Mouse (Mus musculus): ENCODE measurements at regions not wholly inside any gene's neighbourhood (a gene's known extent, or its start where the extent isn't known, plus 50 kb on each side); places are given as distances from the start of the nearest gene placed in this dataset.

GRCm38 (mm10) chr3:57100515-57100914 is 201.3 kb downstream of the Tm4sf1 start:
- Histone ChIP-seq H3K9me3 (ENCODE audit: low read depth, low read length) (no peaks in the 10 kb centered on the region), H3K27me3 (ENCODE audit: insufficient read depth, low read length) (no peaks in the 10 kb centered on the region), H3K4me3 (ENCODE audit: low read depth, low read length) (no peak overlapping the region), H3K4me2 (no peak overlapping the region), H3K9ac (no peak overlapping the region), H3K27ac (ENCODE audit: low read depth) (no peak overlapping the region), H3K36me3 (ENCODE audit: insufficient read depth) (no peaks in the 10 kb centered on the region), H3K4me1 (ENCODE audit: insufficient read depth) (no peaks in the 10 kb centered on the region)
- TF ChIP-seq CTCF (IDR thresholded peaks at IDR 0.05; ENCODE audit: low read depth): no peak
- DNase-seq: no peak
- WGBS: 88% methylated on average over 1 of the region's 1 CpGs
- ATAC-seq (ENCODE audit: insufficient read depth): no peak

- no peaks in the 10 kb centered on the region for H3K4me1 ChIP-seq (ENCODE audit: insufficient read depth)
- no peaks in the 10 kb centered on the region for H3K27me3 ChIP-seq (ENCODE audit: insufficient read depth, low read length)
- no peaks in the 10 kb centered on the region for H3K36me3 ChIP-seq (ENCODE audit: insufficient read depth)
- no peak overlapping the region for H3K9ac ChIP-seq
- no peak for TF ChIP-seq CTCF (IDR thresholded peaks at IDR 0.05; ENCODE audit: low read depth)
- no peak for ATAC-seq (ENCODE audit: insufficient read depth)
- DNase-seq: peak; percentile 28
- no peaks in the 10 kb centered on the region for H3K9me3 ChIP-seq (ENCODE audit: low read depth, low read length)
- H3K4me3 ChIP-seq (ENCODE audit: low read depth, low read length): no peak overlapping the region
- no peak overlapping the region for H3K27ac ChIP-seq (ENCODE audit: low read depth)
- 45% methylated on average over 3 of the region's 3 CpGs for WGBS
- H3K4me2 ChIP-seq: no peak overlapping the region
These were observed 206.9 kb downstream of the Tm4sf1 start for GRCm38 (mm10) chr3:57094936-57095335.

- TF ChIP-seq CTCF (IDR thresholded peaks at IDR 0.05; ENCODE audit: low read depth): no peak
- DNase-seq (no peak), ATAC-seq (ENCODE audit: insufficient read depth) (no peak)
- Histone ChIP-seq H3K4me1 (ENCODE audit: insufficient read depth) (no peaks in the 10 kb centered on the region), H3K9me3 (ENCODE audit: low read depth, low read length) (no peaks in the 10 kb centered on the region), H3K36me3 (ENCODE audit: insufficient read depth) (no peaks in the 10 kb centered on the region), H3K9ac (no peak overlapping the region), H3K4me2 (no peak overlapping the region), H3K27ac (ENCODE audit: low read depth) (no peak overlapping the region), H3K4me3 (ENCODE audit: low read depth, low read length) (no peak overlapping the region), H3K27me3 (ENCODE audit: insufficient read depth, low read length) (no peaks in the 10 kb centered on the region)
- 93% methylated on average over 1 of the region's 1 CpGs for WGBS
These were observed 208.4 kb downstream of the Tm4sf1 start for GRCm38 (mm10) chr3:57093201-57093940.

- H3K9ac ChIP-seq: no peak overlapping the region
- ATAC-seq (ENCODE audit: insufficient read depth) (no peak), DNase-seq (no peak)
- WGBS: 87% methylated on average over 1 of the region's 1 CpGs
- H3K27me3 ChIP-seq (ENCODE audit: insufficient read depth, low read length): no peaks in the 10 kb centered on the region
- no peak for TF ChIP-seq CTCF (IDR thresholded peaks at IDR 0.05; ENCODE audit: low read depth)
- H3K4me1 ChIP-seq (ENCODE audit: insufficient read depth): no peaks in the 10 kb centered on the region
- H3K9me3 ChIP-seq (ENCODE audit: low read depth, low read length): no peaks in the 10 kb centered on the region
- no peaks in the 10 kb centered on the region for H3K36me3 ChIP-seq (ENCODE audit: insufficient read depth)
- no peak overlapping the region for H3K27ac ChIP-seq (ENCODE audit: low read depth)
- no peak overlapping the region for H3K4me2 ChIP-seq
- no peak overlapping the region for H3K4me3 ChIP-seq (ENCODE audit: low read depth, low read length)
These were observed 227.3 kb downstream of the Tm4sf1 start for GRCm38 (mm10) chr3:57074516-57074915.

- Histone ChIP-seq H3K4me3 (ENCODE audit: low read depth, low read length) (no peak overlapping the region), H3K4me1 (ENCODE audit: insufficient read depth) (no peaks in the 10 kb centered on the region), H3K4me2 (no peak overlapping the region), H3K36me3 (ENCODE audit: insufficient read depth) (no peaks in the 10 kb centered on the region), H3K9me3 (ENCODE audit: low read depth, low read length) (no peaks in the 10 kb centered on the region), H3K27me3 (ENCODE audit: insufficient read depth, low read length) (no peaks in the 10 kb centered on the region), H3K27ac (ENCODE audit: low read depth) (no peak overlapping the region), H3K9ac (no peak overlapping the region)
- WGBS: 68% methylated on average over 4 of the region's 4 CpGs
- no peak for TF ChIP-seq CTCF (IDR thresholded peaks at IDR 0.05; ENCODE audit: low read depth)
- DNase-seq: no peak
- ATAC-seq (ENCODE audit: insufficient read depth): no peak
These were observed 227.8 kb downstream of the Tm4sf1 start for GRCm38 (mm10) chr3:57073962-57074506.

- Histone ChIP-seq H3K4me3 (ENCODE audit: low read depth, low read length) (no peak overlapping the region), H3K27me3 (ENCODE audit: insufficient read depth, low read length) (no peaks in the 10 kb centered on the region), H3K4me1 (ENCODE audit: insufficient read depth) (no peaks in the 10 kb centered on the region), H3K9me3 (ENCODE audit: low read depth, low read length) (no peaks in the 10 kb centered on the region), H3K9ac (no peak overlapping the region), H3K4me2 (no peak overlapping the region), H3K27ac (ENCODE audit: low read depth) (no peak overlapping the region), H3K36me3 (ENCODE audit: insufficient read depth) (no peaks in the 10 kb centered on the region)
- DNase-seq (no peak), ATAC-seq (ENCODE audit: insufficient read depth) (no peak)
- TF ChIP-seq CTCF (IDR thresholded peaks at IDR 0.05; ENCODE audit: low read depth): no peak
These were observed 268.8 kb downstream of the Tm4sf1 start for GRCm38 (mm10) chr3:57033021-57033420.

- no peaks in the 10 kb centered on the region for H3K36me3 ChIP-seq (ENCODE audit: insufficient read depth)
- no peak for DNase-seq
- no peaks in the 10 kb centered on the region for H3K9me3 ChIP-seq (ENCODE audit: low read depth, low read length)
- no peak overlapping the region for H3K4me2 ChIP-seq
- H3K4me3 ChIP-seq (ENCODE audit: low read depth, low read length): no peak overlapping the region
- no peak for ATAC-seq (ENCODE audit: insufficient read depth)
- H3K27me3 ChIP-seq (ENCODE audit: insufficient read depth, low read length): no peaks in the 10 kb centered on the region
- no peaks in the 10 kb centered on the region for H3K4me1 ChIP-seq (ENCODE audit: insufficient read depth)
- H3K27ac ChIP-seq (ENCODE audit: low read depth): no peak overlapping the region
- H3K9ac ChIP-seq: no peak overlapping the region
- TF ChIP-seq CTCF (IDR thresholded peaks at IDR 0.05; ENCODE audit: low read depth): no peak
These were observed 283.6 kb downstream of the Tm4sf1 start for GRCm38 (mm10) chr3:57018171-57018570.
